ENCODE assay signal across 8 mouse cellular contexts in the genomic region with DNA sequence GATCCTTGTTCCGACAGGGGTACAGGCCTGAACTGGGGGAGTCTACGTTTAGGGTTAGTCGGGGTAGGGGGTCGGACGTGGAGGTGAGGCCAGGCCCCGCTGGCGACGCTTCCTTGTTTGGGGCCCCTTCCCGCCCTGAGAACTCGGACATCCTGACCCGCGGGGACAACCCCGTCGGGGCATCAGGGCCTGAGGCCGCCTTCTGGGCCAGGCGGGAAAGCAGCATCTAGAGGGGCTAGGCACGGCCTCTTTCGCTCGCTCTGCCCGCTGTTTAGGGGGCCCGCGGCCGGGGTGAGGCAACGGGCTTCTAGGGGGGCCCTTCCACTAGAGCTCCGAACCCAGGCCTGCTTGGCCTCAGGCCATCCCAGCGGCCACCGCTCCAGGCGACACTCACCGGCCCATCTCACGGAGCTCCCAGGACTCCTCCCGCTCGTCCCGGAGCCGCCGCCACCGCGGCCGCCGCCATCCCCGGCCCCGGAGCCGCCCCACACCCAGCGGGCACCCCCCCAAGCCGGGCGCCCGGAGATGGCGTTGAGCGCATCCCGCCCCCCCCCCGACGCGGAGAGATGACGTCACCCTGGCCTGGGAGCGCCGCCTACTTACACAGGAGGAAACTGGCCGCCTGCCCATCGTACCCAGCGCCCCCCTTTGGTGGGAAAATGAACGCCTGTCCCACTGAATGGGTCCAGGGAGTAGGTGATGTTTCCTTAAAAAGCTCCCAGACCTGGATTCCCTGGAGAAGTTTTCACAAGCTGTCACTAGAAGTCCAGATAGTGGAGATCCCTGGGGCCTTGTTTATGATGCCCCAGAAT. TPM values are rescaled to one million over a fixed set of nuclear protein-coding genes. Genes with fewer than 3 reads are reported as not detected.
DNase-seq lines count a peak whose midpoint lies in the region; ATAC-seq lines count a peak whose summit lies in the region.

Gene Atxn1l, minus strand, starts transcription at position 503 of the 812 bp plus-strand sequence.

- no peaks in the 10 kb centered on the region for H3K9me3 ChIP-seq in hindbrain, embryonic 11.5 days (ENCODE audit: control insufficient read depth, low read length)

- peak; percentile 92 for ATAC-seq in hindbrain, embryonic 11.5 days (ENCODE audit: low FRiP score)

- peak within 1 kb of the TSS; percentile 96 for H3K4me3 ChIP-seq in hindbrain, embryonic 11.5 days (ENCODE audit: low read depth, low read length)

- H3K27ac ChIP-seq in hindbrain, embryonic 11.5 days (ENCODE audit: low read depth, low read length): peak within 1 kb of the TSS; percentile 47; the same call in 1 of the 2 replicates

- H3K36me3 ChIP-seq in hindbrain, embryonic 11.5 days (ENCODE audit: control insufficient read depth, insufficient read depth, low read length): peaks cover 5% of the 10 kb centered on the region; the same call in 1 of the 2 replicates

- under 1% methylated on average over 59 of the region's 59 CpGs for WGBS in hindbrain, embryonic 11.5 days

- peak; percentile 88 for DNase-seq in MN1 (ENCODE audit: low spot score)
- DNase-seq in cerebellum, adult 9-10 months: peak; percentile 91
- peak; percentile 70 to 89 for DNase-seq in frontal cortex, adult 2 months (ENCODE audit: extremely low spot score in 1 of 2, low spot score in 1 of 2)
- peak; percentile 95 for DNase-seq in hindbrain, embryonic 11.5 days (ENCODE audit: low spot score)
- DNase-seq in layer of hippocampus, postnatal 10 days (ENCODE audit: low spot score in 2 of 2): peak; percentile 92 to 94
- DNase-seq in lung, postnatal 10 days: peak; percentile 92
- DNase-seq in ovary, postnatal 36 days (ENCODE audit: low spot score): peak; percentile 83
- DNase-seq in thymus, postnatal 25 days: peak; percentile 84

- H3K4me2 ChIP-seq in hindbrain, embryonic 11.5 days (replicated peaks; ENCODE audit: low read depth, low read length): peak within 1 kb of the TSS; percentile 81

- H3K4me1 ChIP-seq in hindbrain, embryonic 11.5 days (replicated peaks; ENCODE audit: control insufficient read depth, insufficient read depth, low read length): peaks cover 4% of the 10 kb centered on the region; the same call in 1 of the 2 replicates

- H3K27me3 ChIP-seq in hindbrain, embryonic 11.5 days (ENCODE audit: control insufficient read depth, insufficient read depth, low read length): no peaks in the 10 kb centered on the region

- H3K9ac ChIP-seq in hindbrain, embryonic 11.5 days (ENCODE audit: low read depth, low read length): peak within 1 kb of the TSS; percentile 98

RNA-seq across cellular contexts. Expression of gene Atxn1l, which starts in this region (rescaled TPM):
- 15.0 and 15.4 TPM in 2 replicates for polyA plus RNA-seq in frontal cortex, adult 2 months (2012; rRNA removed)
- 5.9 and 6.0 TPM in 2 replicates for polyA plus RNA-seq in hindbrain, embryonic 11.5 days (2014; fragmentation: Nextera tagmentation; extraction: Ambion mirVana)
- 10 to 100 TPM; 40.8 to 41.1 TPM for total RNA-seq in layer of hippocampus, postnatal 10 days (2021)

Comparison
In these comparisons a context has a peak if more than half of its experiments do, and no peak if none do; other contexts are left out.
1. Peak in every context shown above with its lines: DNase-seq, ATAC-seq, H3K4me3 ChIP-seq and H3K27ac ChIP-seq.